Mouse (Mus musculus): Measurements from ENCODE around the gene Rhox3a2. TPM values are rescaled to one million over a fixed set of nuclear protein-coding genes. Genes with fewer than 3 reads are reported as not detected.
"Not testable (repeated sequence)": the region's sequence is repeated elsewhere in the genome, so short reads cannot be mapped to it uniquely, and the experiment has no call there.

The Rhox3a2 gene
- polyA plus RNA-seq (2016; fragmentation: Nextera tagmentation; extraction: Ambion mirVana), result not detected in 2 replicates

- H3K27ac ChIP-seq; H3K4me2 ChIP-seq (replicated peaks); H3K27me3 ChIP-seq; H3K36me3 ChIP-seq; H3K4me1 ChIP-seq; ATAC-seq (ENCODE audit: insufficient number of reproducible peaks, insufficient read depth, low FRiP score, low TSS enrichment); H3K4me3 ChIP-seq; H3K9ac ChIP-seq; H3K9me3 ChIP-seq: not testable (repeated sequence)
- WGBS, result no CpG with 5 or more reads among the region's 1 CpGs
Observed at GRCm38 (mm10) chrX:37379728-37380127, at the start of gene Rhox3a2. TSS of gene Rhox3a2 (plus strand) at chrX:37380028.

- not testable (repeated sequence) for H3K36me3 ChIP-seq; H3K27me3 ChIP-seq; H3K4me3 ChIP-seq; H3K4me1 ChIP-seq; H3K4me2 ChIP-seq (replicated peaks); H3K9ac ChIP-seq; ATAC-seq (ENCODE audit: insufficient number of reproducible peaks, insufficient read depth, low FRiP score, low TSS enrichment); H3K9me3 ChIP-seq; H3K27ac ChIP-seq
- WGBS, result 90% methylated on average over 9 of the region's 16 CpGs
Observed at GRCm38 (mm10) chrX:37390548-37390947, 10.7 kb downstream of the Rhox3a2 start, which contains the start of gene Rhox4a2. TSS of gene Rhox4a2 (plus strand) at chrX:37390848.

GRCm38 (mm10) chrX:37411767-37412166 is 31.9 kb downstream of the Rhox3a2 start, which contains the start of gene Rhox2b:
TSS of gene Rhox2b (plus strand) at chrX:37412067.
- H3K36me3 ChIP-seq; H3K9me3 ChIP-seq; H3K27me3 ChIP-seq; H3K9ac ChIP-seq; H3K4me3 ChIP-seq; H3K27ac ChIP-seq; ATAC-seq (ENCODE audit: insufficient number of reproducible peaks, insufficient read depth, low FRiP score, low TSS enrichment); H3K4me2 ChIP-seq (replicated peaks); H3K4me1 ChIP-seq: not testable (repeated sequence)
- no CpG with 5 or more reads among the region's 9 CpGs for WGBS

GRCm38 (mm10) chrX:37432194-37432593 is 52.4 kb downstream of the Rhox3a2 start, which contains the start of gene Rhox4b:
TSS of gene Rhox4b (plus strand) at chrX:37432494.
- H3K9ac ChIP-seq; H3K27me3 ChIP-seq; H3K27ac ChIP-seq; H3K4me1 ChIP-seq; ATAC-seq (ENCODE audit: insufficient number of reproducible peaks, insufficient read depth, low FRiP score, low TSS enrichment); H3K4me3 ChIP-seq; H3K9me3 ChIP-seq; H3K4me2 ChIP-seq (replicated peaks); H3K36me3 ChIP-seq: not testable (repeated sequence)
- 88% methylated on average over 14 of the region's 15 CpGs for WGBS

Other genes with a start within 250 kb of the Rhox3a2 start
- gene Akap14, start 211.2 kb upstream of the Rhox3a2 start, polyA plus RNA-seq (2016; fragmentation: Nextera tagmentation; extraction: Ambion mirVana), result 0.09 TPM in 1 of 2 replicates, not detected in the other
- 390 and 436 TPM in 2 replicates for gene Ndufa1, start 188.9 kb upstream of the Rhox3a2 start, polyA plus RNA-seq (2016; fragmentation: Nextera tagmentation; extraction: Ambion mirVana)
- 14.6 and 15.1 TPM in 2 replicates for gene Rnf113a1, start 188.8 kb upstream of the Rhox3a2 start, polyA plus RNA-seq (2016; fragmentation: Nextera tagmentation; extraction: Ambion mirVana)
- not detected in 2 replicates for gene Gm9, start 169.0 kb upstream of the Rhox3a2 start, polyA plus RNA-seq (2016; fragmentation: Nextera tagmentation; extraction: Ambion mirVana)
- not detected in 2 replicates for gene Rhox1, start 157.8 kb upstream of the Rhox3a2 start, polyA plus RNA-seq (2016; fragmentation: Nextera tagmentation; extraction: Ambion mirVana)
- 0.38 TPM in 1 of 2 replicates, not detected in the other for gene Rhox2a, start 135.1 kb upstream of the Rhox3a2 start, polyA plus RNA-seq (2016; fragmentation: Nextera tagmentation; extraction: Ambion mirVana)
- gene Rhox3a, start 130.1 kb upstream of the Rhox3a2 start, polyA plus RNA-seq (2016; fragmentation: Nextera tagmentation; extraction: Ambion mirVana), result not detected in 2 replicates
- not detected in 2 replicates for gene Rhox4a, start 114.7 kb upstream of the Rhox3a2 start, polyA plus RNA-seq (2016; fragmentation: Nextera tagmentation; extraction: Ambion mirVana)
- 1.5 and 2.3 TPM in 2 replicates for gene Rhox4a2, start 10.8 kb downstream of the Rhox3a2 start, polyA plus RNA-seq (2016; fragmentation: Nextera tagmentation; extraction: Ambion mirVana)
- gene Rhox2b, start 32.0 kb downstream of the Rhox3a2 start, polyA plus RNA-seq (2016; fragmentation: Nextera tagmentation; extraction: Ambion mirVana), result not detected in 2 replicates
- gene Rhox4b, start 52.5 kb downstream of the Rhox3a2 start, polyA plus RNA-seq (2016; fragmentation: Nextera tagmentation; extraction: Ambion mirVana), result 0.34 and 1.0 TPM in 2 replicates
- gene Rhox2c, start 73.7 kb downstream of the Rhox3a2 start, polyA plus RNA-seq (2016; fragmentation: Nextera tagmentation; extraction: Ambion mirVana), result 0.88 and 1.0 TPM in 2 replicates
- not detected in 2 replicates for gene Rhox3c, start 78.6 kb downstream of the Rhox3a2 start, polyA plus RNA-seq (2016; fragmentation: Nextera tagmentation; extraction: Ambion mirVana)
- not detected in 2 replicates for gene Rhox4c, start 100.3 kb downstream of the Rhox3a2 start, polyA plus RNA-seq (2016; fragmentation: Nextera tagmentation; extraction: Ambion mirVana)
- not detected in 2 replicates for gene Rhox2d, start 113.4 kb downstream of the Rhox3a2 start, polyA plus RNA-seq (2016; fragmentation: Nextera tagmentation; extraction: Ambion mirVana)
- gene Rhox4d, start 134.3 kb downstream of the Rhox3a2 start, polyA plus RNA-seq (2016; fragmentation: Nextera tagmentation; extraction: Ambion mirVana), result not detected in 2 replicates
- gene Rhox2e, start 150.4 kb downstream of the Rhox3a2 start, polyA plus RNA-seq (2016; fragmentation: Nextera tagmentation; extraction: Ambion mirVana), result not detected in 2 replicates
- gene Rhox3e, start 162.0 kb downstream of the Rhox3a2 start, polyA plus RNA-seq (2016; fragmentation: Nextera tagmentation; extraction: Ambion mirVana), result not detected in 2 replicates
- gene Rhox4e, start 177.4 kb downstream of the Rhox3a2 start, polyA plus RNA-seq (2016; fragmentation: Nextera tagmentation; extraction: Ambion mirVana), result not detected in 2 replicates
- 0.55 TPM in 1 of 2 replicates, not detected in the other for gene Rhox2f, start 191.4 kb downstream of the Rhox3a2 start, polyA plus RNA-seq (2016; fragmentation: Nextera tagmentation; extraction: Ambion mirVana)
- gene Rhox3f, start 201.0 kb downstream of the Rhox3a2 start, polyA plus RNA-seq (2016; fragmentation: Nextera tagmentation; extraction: Ambion mirVana), result not detected in 2 replicates
- gene Rhox4f, start 227.7 kb downstream of the Rhox3a2 start, polyA plus RNA-seq (2016; fragmentation: Nextera tagmentation; extraction: Ambion mirVana), result not detected in 2 replicates
- not detected in 2 replicates for gene Rhox3g, start 248.6 kb downstream of the Rhox3a2 start, polyA plus RNA-seq (2016; fragmentation: Nextera tagmentation; extraction: Ambion mirVana)

All from embryonic facial prominence, embryonic 12.5 days (tissue).